Mouse (Mus musculus): ENCODE measurements at regions not wholly inside any gene's neighbourhood (a gene's known extent, or its start where the extent isn't known, plus 50 kb on each side); places are given as distances from the start of the nearest gene placed in this dataset.

DNA sequence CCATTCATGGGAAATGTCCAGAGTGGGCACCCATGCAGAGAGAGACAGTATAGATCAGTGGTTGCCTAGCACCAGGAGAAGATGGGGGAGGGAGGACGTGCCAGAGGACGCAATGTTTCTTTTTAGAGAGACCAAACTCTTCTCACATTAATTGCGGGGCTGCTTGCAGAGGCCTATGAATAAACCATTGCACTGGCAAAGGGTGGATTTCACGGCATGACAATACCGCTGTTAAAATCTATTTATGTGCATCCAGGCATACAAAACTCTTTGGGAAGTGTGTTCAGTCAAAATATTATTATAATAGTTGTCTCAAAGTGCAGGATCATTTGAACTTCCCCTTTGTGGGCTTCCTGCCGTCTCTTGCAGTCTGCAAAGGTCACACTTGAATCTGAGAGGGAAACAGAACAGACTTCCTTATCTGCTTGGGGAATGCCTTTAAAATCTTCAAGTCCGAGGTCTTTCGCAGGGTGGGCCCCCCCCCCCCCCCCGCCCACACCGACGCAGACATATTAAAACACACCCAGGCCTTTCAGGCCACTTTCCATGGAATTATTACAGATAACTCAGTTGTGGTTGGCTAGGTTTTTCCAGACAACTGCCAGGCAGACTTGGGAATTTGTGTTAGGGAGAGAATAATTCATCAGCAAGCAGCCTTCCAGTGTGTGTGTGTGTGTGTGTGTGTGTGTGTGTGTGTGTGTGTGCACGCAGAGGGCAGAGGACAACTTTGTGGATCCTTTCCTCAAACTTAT lies 78.3 kb upstream of the Slc45a1 start:
- peak; percentile 37 to 40 for DNase-seq (ENCODE audit: low spot score in 2 of 2)
- intact Hi-C loops (cut with DNase I), result no loop called here

GRCm38 (mm10) chr4:150726539-150726938 lies 74.6 kb upstream of the Slc45a1 start:
- intact Hi-C loops (cut with DNase I), result no loop called here

DNA sequence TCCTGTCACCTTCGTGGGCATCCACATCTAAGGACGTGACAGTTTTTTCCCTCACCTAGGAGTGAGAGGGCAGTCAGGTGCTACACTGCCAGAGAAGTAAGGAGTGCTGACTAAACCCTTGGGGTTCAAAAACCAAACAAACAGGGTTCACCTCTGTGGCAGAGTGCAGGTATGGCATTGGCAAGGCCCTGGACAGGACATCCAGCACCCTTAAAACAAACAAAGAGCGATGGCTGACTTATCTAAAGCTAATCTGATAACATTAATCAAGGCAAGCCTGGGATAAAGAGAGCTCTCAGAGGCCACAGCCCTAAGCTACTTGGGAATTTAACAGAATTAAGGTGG lies 74.1 kb upstream of the Slc45a1 start:
- intact Hi-C loops (cut with DNase I), result no loop called here
- no peak for DNase-seq (ENCODE audit: low spot score in 2 of 2)

More at GRCm38 (mm10) chr4:150726539-150726938, 74.6 kb upstream of the Slc45a1 start:
- DNase-seq (ENCODE audit: low spot score in 2 of 2), result no peak

- intact Hi-C loops (cut with DNase I), result no loop called here
- no peak for DNase-seq (ENCODE audit: low spot score in 2 of 2)
Measured at GRCm38 (mm10) chr4:150725443-150726135, 73.6 kb upstream of the Slc45a1 start.

DNA sequence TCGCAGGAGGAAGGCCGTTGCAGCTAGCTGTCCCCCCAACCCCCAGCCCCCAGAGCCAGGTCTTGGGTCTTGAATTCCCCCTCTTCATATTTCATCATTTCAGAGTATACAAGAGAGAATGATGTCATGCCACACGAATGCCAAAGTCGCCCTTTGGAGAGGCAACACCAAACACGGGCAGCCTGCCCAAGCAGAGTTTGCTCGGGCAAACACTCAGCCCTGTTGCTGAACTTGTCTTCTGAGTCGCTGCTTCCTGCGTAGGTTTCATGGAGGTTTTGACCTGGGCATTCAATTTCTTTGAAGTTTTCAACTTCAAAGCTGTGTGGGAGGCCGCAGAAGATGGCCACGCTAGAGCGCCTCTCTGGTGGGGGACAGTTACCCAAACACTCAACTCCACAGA lies 72.8 kb upstream of the Slc45a1 start:
- no peak for DNase-seq (ENCODE audit: low spot score in 2 of 2)
- intact Hi-C loops (cut with DNase I), result no loop called here

- intact Hi-C loops (cut with DNase I), result no loop called here
- DNase-seq (ENCODE audit: low spot score in 2 of 2), result no peak
Measured at GRCm38 (mm10) chr4:150721619-150722283, 69.8 kb upstream of the Slc45a1 start.

GRCm38 (mm10) chr4:150717866-150718265 lies 65.9 kb upstream of the Slc45a1 start:
- no peak for DNase-seq (ENCODE audit: low spot score in 2 of 2)
- intact Hi-C loops (cut with DNase I), result no loop called here

DNA sequence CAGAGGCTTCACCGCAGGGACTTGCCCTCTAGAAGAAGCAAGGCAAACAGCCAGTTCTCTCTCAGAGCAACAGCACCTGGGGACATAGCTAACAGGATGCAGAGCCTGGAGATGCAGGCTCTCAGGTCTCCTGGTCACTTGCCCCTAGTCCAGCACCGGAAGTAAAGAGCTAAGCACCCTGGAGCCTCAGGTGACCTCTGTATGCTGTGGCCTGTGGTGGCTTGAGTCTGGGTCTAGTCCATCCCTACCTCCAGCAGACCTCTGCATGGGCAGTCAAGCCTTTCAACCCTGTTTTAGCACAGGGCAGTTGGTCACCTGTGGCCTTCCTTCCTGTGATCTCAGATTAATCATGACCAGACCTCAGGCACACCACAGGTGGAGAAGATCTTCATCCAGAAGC lies 63.1 kb upstream of the Slc45a1 start:
- intact Hi-C loops (cut with DNase I), result no loop called here
- no peak for DNase-seq (ENCODE audit: low spot score in 2 of 2)

GRCm38 (mm10) chr4:150713291-150713690 lies 61.3 kb upstream of the Slc45a1 start:
- DNase-seq (ENCODE audit: low spot score in 2 of 2), result no peak
- intact Hi-C loops (cut with DNase I), result no loop called here

DNA sequence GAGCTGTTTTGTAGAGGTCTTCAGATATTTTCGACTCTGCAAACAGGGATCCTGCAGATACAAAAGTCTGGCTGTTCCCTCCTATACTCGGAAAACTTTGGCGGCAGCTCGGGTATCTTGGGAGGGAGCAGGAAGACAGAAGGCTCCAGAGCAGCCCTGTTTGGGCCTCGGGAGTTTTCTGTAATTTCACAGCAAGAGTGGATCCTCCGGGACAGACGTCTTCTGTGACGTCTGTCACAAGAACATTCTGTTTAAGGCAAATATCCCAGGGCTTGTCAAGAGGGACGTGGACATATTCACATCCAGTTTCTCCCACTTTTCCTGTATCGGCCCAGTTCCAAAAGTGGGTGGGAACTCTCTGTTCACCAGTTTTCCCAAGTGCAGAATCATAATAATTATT lies 60.9 kb upstream of the Slc45a1 start:
- DNase-seq (ENCODE audit: low spot score in 2 of 2), result no peak
- intact Hi-C loops (cut with DNase I), result no loop called here

- intact Hi-C loops (cut with DNase I), result no loop called here
Measured at GRCm38 (mm10) chr4:150711646-150712045, 59.7 kb upstream of the Slc45a1 start.

GRCm38 (mm10) chr4:150709391-150710130 lies 57.6 kb upstream of the Slc45a1 start:
- intact Hi-C loops (cut with DNase I), result loop anchor here (5.0 kb wide), 1 partner anchor 138 kb away; no protein-coding TSS in a partner anchor
- no peak for DNase-seq (ENCODE audit: low spot score in 2 of 2)

More at GRCm38 (mm10) chr4:150711646-150712045, 59.7 kb upstream of the Slc45a1 start:
- no peak for DNase-seq (ENCODE audit: low spot score in 2 of 2)

DNA sequence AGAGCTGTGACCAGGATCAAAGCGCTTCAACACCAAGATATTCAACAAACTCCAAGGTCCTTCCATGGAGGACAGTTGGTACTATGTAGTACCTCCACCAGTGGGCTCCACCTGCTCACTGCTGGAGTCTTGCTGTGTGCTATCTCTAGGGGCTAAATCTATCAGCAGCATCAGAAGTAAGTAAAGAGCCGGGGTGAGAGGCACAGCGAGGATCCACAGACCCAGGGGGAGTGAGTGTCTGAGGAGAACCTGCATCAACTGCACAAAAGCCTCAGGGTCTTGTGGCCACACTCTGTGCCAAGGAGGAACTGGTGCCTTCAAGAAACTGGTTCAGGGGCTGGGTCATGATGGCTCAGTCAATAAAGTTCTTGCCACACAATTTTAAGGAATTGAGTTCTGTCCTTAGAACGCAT lies 56.6 kb upstream of the Slc45a1 start:
- no peak for DNase-seq (ENCODE audit: low spot score in 2 of 2)
- intact Hi-C loops (cut with DNase I), result loop anchor here (5.0 kb wide), 1 partner anchor 139 kb away; no protein-coding TSS in a partner anchor

DNA sequence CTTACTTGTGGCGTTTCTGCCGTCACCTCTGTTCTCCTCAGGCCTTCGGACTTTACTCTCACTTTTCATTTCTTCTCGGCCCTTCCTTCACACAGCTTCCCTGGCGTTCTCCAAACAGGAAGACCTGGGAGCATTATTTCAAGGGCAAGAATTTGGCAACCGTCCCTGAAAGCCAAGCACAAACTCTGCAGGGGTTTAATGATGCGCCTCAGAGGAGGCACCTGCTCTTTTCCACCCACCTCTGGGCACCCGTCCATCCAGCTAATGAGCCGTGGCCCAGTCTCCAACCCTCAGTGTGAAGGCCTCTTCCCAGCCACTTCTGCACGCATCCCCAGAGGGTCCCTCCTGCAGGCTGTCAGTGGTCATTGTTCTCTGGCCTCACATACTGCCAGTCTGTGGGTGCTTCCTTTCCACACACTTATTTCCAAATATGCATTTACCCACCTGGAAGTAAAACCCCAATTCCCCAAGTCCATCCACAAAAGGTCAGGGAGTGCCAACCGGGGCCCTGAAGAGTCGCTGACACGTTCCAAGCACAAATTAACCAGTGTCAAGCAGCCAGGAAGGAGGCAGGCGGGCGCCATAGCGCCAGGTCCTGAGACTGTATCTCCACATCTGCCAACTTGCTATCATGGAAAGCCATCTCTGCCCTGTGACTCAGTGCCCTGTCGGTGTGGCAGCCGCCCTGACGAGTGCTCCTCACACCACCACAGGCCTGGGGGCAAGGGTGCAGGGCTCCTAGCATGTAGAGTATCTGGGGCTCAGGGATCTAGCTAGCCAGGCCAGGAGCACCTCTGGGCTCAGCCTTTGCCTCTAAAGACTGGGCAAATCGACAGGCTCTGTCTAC lies 56.0 kb upstream of the Slc45a1 start:
- DNase-seq (ENCODE audit: low spot score in 2 of 2), result no peak
- intact Hi-C loops (cut with DNase I), result loop anchor here (5.0 kb wide), 1 partner anchor 139 kb away; no protein-coding TSS in a partner anchor

DNA sequence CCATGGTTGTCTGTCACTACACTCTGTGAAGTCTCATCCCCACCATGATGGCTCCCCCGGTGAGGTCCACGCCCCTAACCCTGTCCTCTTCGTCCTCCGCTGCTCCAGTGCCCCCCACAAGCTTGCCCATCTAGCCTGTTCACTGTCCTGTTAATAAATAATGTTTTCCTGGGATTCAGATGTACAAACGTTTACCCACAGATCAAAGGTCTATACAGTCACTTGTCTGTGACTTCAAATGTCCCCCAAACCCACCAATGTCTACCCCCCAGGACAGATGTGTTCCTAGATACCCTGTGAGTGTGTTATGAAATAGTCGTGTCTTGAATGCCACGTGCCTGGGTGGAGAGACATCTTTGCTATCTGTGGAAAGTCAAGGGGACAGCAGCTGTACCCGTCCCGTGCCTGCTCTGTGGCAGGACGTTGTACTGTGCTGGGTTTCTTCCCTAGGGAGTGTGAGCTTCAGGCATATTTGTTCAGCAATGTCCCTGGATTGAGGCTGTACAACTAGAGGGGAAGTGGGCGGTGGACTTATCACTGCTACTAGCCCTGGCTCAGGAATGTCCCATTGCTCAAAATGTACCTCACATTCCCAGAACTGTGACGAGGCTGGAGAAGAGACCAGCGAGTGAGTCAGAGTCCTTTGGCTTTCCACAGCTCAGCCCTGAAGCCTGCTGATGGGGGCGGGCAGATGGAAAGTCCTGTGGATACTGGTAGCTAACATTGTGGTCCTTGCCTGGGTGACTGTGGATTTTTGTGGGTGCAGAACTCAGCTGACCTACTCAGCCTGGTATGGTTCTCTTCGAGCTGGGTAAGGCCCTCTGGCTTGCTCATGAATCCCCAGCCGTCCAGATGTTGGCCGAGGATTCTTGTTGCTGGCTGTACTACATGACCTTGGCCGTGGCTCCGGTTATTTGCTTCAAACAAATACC lies 55.1 kb upstream of the Slc45a1 start:
- DNase-seq (ENCODE audit: low spot score in 2 of 2), result no peak

DNA sequence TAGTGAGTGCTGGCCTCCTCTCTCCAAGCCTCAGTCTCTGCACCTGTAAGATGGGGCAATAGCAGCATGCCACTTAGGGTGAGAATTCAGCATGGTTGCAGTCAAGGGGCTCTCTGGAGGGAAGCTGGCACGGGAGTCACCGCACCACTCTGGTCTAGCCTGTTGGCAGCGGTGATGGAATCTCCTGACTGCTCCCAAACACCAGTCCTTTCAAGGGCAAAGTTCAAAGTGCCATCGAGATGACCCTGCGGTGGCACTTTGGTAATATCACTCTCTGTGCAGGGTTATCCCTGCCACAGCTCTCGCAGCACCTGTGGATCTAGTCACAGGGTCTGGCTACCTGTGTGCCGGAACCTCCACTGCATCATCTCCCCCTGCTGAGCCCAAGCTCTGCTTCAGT lies 54.3 kb upstream of the Slc45a1 start:
- no peak for DNase-seq (ENCODE audit: low spot score in 2 of 2)
- intact Hi-C loops (cut with DNase I), result loop anchor here (5.0 kb wide), 1 partner anchor 141 kb away; no protein-coding TSS in a partner anchor

More for the DNA sequence above, 55.1 kb upstream of the Slc45a1 start:
- intact Hi-C loops (cut with DNase I), result loop anchor here (5.0 kb wide), 1 partner anchor 140 kb away; no protein-coding TSS in a partner anchor

DNA sequence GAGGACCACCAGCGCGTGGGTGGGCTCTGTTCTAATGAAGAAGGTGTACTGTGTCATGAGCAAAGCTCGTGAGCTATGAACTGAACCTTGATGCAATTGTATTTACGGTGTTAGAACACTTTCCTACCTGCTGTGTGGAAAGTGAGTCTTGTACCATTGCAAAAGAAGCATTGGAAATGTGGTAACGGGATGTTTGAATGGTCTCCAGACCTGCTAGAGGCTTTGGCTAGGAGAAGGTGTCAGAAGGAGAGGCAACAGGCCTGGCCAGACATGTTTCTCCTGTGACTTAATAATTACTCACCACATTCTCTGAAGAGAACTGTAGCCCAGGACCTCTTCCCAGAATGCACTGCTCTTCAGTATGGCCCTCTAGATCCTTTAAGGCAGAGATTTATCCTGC lies 51.3 kb upstream of the Slc45a1 start:
- intact Hi-C loops (cut with DNase I), result no loop called here

More for the DNA sequence above, 51.3 kb upstream of the Slc45a1 start:
- no peak for DNase-seq (ENCODE audit: low spot score in 2 of 2)

All from left cerebral cortex, postnatal 36 days (tissue).